In the genomic region with DNA sequence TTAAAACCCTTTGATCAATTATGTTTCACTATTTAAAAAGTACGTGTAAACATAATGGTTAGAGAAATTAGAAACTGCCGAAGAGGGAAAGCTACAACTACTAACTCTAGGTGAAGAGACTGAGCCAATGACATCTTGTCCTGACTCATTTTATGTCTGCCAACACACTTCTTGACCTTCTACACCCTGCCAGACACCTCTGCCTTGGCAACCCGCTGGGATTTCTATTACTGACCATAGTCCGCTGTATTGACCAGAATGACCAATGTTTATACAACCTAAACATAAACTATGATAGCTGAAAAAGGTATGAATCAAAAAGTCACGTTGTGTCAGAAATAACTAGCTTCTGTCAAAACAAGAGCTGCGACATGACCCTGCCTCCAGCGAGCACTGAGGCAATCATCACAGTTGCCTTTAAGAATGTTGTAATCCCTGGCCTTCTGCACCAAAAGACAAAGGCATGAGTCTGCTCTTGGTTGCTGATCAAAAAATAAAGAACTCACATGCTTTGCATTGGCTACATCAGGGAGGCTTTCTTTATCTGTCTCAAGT, we compare ENCODE assay signal across 24 mouse cellular contexts. TPM values are rescaled to one million over a fixed set of nuclear protein-coding genes. Genes with fewer than 3 reads are reported as not detected.
"Had no signal": no experiment of that assay in that cellular context is flagged by ENCODE, and none has a peak within 500 bp of the region (broad histone marks: within the 10 kb centered on the region; RNA-seq: fewer than 3 reads in every experiment).

No protein-coding gene starts in this region.

- H3K9ac ChIP-seq: limb, embryonic 12.5 days; limb, embryonic 15.5 days; liver, embryonic 13.5 days; lung, embryonic 14.5 days; stomach, embryonic 15.5 days had no signal

- H3K36me3 ChIP-seq: limb, embryonic 12.5 days; limb, embryonic 15.5 days; liver, embryonic 13.5 days; stomach, embryonic 15.5 days had no signal

- H3K4me3 ChIP-seq: limb, embryonic 12.5 days; limb, embryonic 15.5 days; liver, embryonic 13.5 days; stomach, embryonic 15.5 days had no signal

- DNase-seq: kidney, adult 18-20 months; kidney, postnatal 25 days; left cerebral cortex, postnatal 4 days; liver, embryonic 13.5 days; lung, embryonic 14.5 days; lung, postnatal 10 days; lung, postnatal 36 days; midbrain, embryonic 14.5 days; right cerebral cortex, postnatal 25 days; spleen, adult 18-20 months; thymus, postnatal 36 days had no signal

- H3K4me1 ChIP-seq: limb, embryonic 12.5 days; limb, embryonic 15.5 days; liver, embryonic 13.5 days; stomach, embryonic 15.5 days had no signal

- H3K9me3 ChIP-seq: limb, embryonic 12.5 days; limb, embryonic 15.5 days; liver, embryonic 13.5 days; stomach, embryonic 15.5 days had no signal

- H3K27ac ChIP-seq: kidney, postnatal 0 days; limb, embryonic 12.5 days; limb, embryonic 15.5 days; liver, embryonic 13.5 days; stomach, embryonic 15.5 days had no signal

- H3K27me3 ChIP-seq: limb, embryonic 12.5 days; limb, embryonic 15.5 days; liver, embryonic 13.5 days; stomach, embryonic 15.5 days had no signal

- H3K4me2 ChIP-seq: limb, embryonic 12.5 days; limb, embryonic 15.5 days; liver, embryonic 13.5 days; lung, embryonic 14.5 days; midbrain, embryonic 11.5 days; stomach, embryonic 15.5 days had no signal

RNA-seq across cellular contexts. Expression of gene Ifi27l2b, which starts 20.5 kb away (rescaled TPM):
- total RNA-seq: layer of hippocampus, postnatal 14 days; left cerebral cortex, adult 8-10 months; left cerebral cortex, postnatal 14 days; left cerebral cortex, postnatal 4 days; megakaryocyte-erythroid progenitor cell, adult 5-6 weeks; midbrain, postnatal 0 days had no signal
- polyA plus RNA-seq: kidney, embryonic 14.5 days; kidney, postnatal 0 days; limb, embryonic 12.5 days; limb, embryonic 15.5 days; liver, embryonic 13.5 days; lung, embryonic 14.5 days; midbrain, embryonic 11.5 days; midbrain, embryonic 14.5 days; midbrain, postnatal 0 days; neural tube, embryonic 11.5 days; neural tube, embryonic 14.5 days had no signal

RNA-seq across cellular contexts. Expression of gene Ifi27l2a, which starts 34.1 kb away (rescaled TPM):
- polyA plus RNA-seq: neural tube, embryonic 14.5 days had no signal
